Mouse (Mus musculus) G1E (cell line): Measurements from ENCODE around the gene Hoxb3. TPM values are rescaled to one million over a fixed set of nuclear protein-coding genes. Genes with fewer than 3 reads are reported as not detected.

Source experiments
- ATAC-seq: 2 replicates; pipeline ENCODE4 v1.8.0; 2016; ENCODE audit warnings: mild to moderate bottlenecking; ENCODE audit not compliant: insufficient number of reproducible peaks, poor library complexity, low FRiP score, severe bottlenecking; ENCODE audit errors: extremely low read depth
- DNase-seq: peaks from one replicate; pipeline ENCODE4 v3.0.0; 2012; ENCODE audit warnings: low spot score
- H3K27me3 ChIP-seq: 2 replicates; pipeline ENCODE4 v1.6.1; 2012; ENCODE audit warnings: mild to moderate bottlenecking, low read length, inconsistent platforms; ENCODE audit not compliant: insufficient read depth
- H3K36me3 ChIP-seq: replicated peaks from 2 replicates; pipeline ENCODE3; 2012; ENCODE audit warnings: mild to moderate bottlenecking, inconsistent platforms
- H3K4me1 ChIP-seq: 2 replicates; pipeline ENCODE4 v1.6.1; 2012; ENCODE audit warnings: low read depth, low read length, inconsistent platforms, mixed read lengths; ENCODE audit not compliant: insufficient read depth
- H3K4me3 ChIP-seq: 2 replicates; pipeline ENCODE4 v1.5.1; 2012; ENCODE audit warnings: low read depth, mild to moderate bottlenecking, inconsistent platforms, low read length, moderate library complexity, mixed read lengths
- H3K9me3 ChIP-seq: replicated peaks from 2 replicates; pipeline ENCODE4 v1.6.1; 2012; ENCODE audit warnings: inconsistent platforms
- CTCF ChIP-seq: IDR thresholded peaks from 2 replicates; pipeline ENCODE4 v1.5.1; 2012; ENCODE audit warnings: low read depth, low read length, inconsistent platforms, mixed read lengths
- GATA1 ChIP-seq: IDR thresholded peaks from 2 replicates; pipeline ENCODE4 v1.6.1; 2012; ENCODE audit warnings: borderline replicate concordance, low read length, inconsistent platforms, mixed read lengths
- GATA2 ChIP-seq: IDR thresholded peaks from 2 replicates; pipeline ENCODE4 v1.6.1; 2012; ENCODE audit warnings: low read depth, low read length, inconsistent platforms, borderline replicate concordance
- POLR2AphosphoS5 ChIP-seq: IDR thresholded peaks from 2 replicates; pipeline ENCODE4 v1.6.1; 2012; ENCODE audit warnings: low read depth, low read length, inconsistent platforms; ENCODE audit not compliant: insufficient replicate concordance
- TAL1 ChIP-seq: conservative IDR thresholded peaks from 2 replicates; pipeline ENCODE4 v1.6.1; 2012; ENCODE audit warnings: low read depth, low read length, inconsistent platforms, mixed read lengths
- polyA plus RNA-seq: library from polyadenylated mRNA; stranded (reverse); fragments of >175 nt; gene quantifications from 2 replicates; pipeline ENCODE4 v1.2.3, GENCODE M21; 2012
- total RNA-seq, 2 experiments: library from RNA; stranded (forward) in 1 of 2; stranded (reverse) in 1 of 2; fragments of 200-1000 nt in 1 of 2; fragments of >200 nt in 1 of 2; fragmentation: Nextera tagmentation in 1 of 2; gene quantifications; 2 replicates each; pipeline ENCODE4 v1.2.3; 2014 to 2017

Gene Hoxb3
- total and polyA plus RNA-seq, 3 experiments: 0.08 to 0.16 TPM; not detected in 1

GRCm38 (mm10) chr11:96292565-96293301 lies 30.4 kb upstream of the Hoxb3 start:
- no peaks in the 10 kb centered on the region for H3K36me3 ChIP-seq
- no peak overlapping the region for H3K4me3 ChIP-seq
- ATAC-seq: no peak
- DNase-seq: no peak
- H3K4me1 ChIP-seq: peaks cover 7% of the 10 kb centered on the region; the same call in 1 of the 2 replicates
- no peaks in the 10 kb centered on the region for H3K9me3 ChIP-seq
- H3K27me3 ChIP-seq: peaks cover 77% of the 10 kb centered on the region
- TF ChIP-seq GATA2 (no peak), GATA1 (no peak), POLR2AphosphoS5 (no peak), TAL1 (no peak), CTCF (no peak)

DNA sequence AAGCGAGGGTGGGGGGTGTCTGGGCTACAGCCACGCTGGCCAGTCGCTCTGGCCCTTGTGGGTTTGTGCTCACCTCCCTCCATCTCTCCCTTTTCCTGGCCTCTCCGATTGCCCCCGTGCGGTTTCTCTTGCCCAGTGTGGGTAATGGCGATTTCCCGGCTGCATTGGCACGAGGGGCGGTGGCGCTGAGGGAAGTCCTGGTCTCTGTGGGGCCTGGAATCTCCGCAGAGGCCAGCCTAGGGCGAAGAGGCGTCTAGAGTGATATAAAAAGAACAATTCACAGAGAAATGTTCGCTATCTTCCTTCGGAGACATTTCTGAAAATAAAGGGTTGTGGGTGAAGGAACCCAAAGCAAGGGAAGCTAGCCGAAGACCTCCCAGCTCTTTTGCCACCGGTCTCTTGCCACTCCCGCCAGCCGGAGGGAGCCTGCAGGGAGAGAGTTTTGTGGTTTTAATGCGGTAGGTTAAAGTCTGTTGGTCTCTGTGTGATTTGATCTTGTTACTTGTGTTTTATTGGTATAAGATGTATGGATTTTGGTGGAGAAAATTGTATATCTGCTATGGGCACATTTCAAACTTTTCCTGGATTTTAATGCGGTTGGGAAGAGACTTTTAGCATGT lies 29.7 kb upstream of the Hoxb3 start:
- no peak for ATAC-seq
- peaks cover 77% of the 10 kb centered on the region for H3K27me3 ChIP-seq
- H3K36me3 ChIP-seq: no peaks in the 10 kb centered on the region
- no peak for TF ChIP-seq POLR2AphosphoS5
- TF ChIP-seq GATA1: no peak
- TF ChIP-seq GATA2: no peak
- no peak for TF ChIP-seq TAL1
- no peak for TF ChIP-seq CTCF
- DNase-seq: no peak
- peaks cover 7% of the 10 kb centered on the region; the same call in 1 of the 2 replicates for H3K4me1 ChIP-seq
- H3K9me3 ChIP-seq: no peaks in the 10 kb centered on the region
- H3K4me3 ChIP-seq: no peak overlapping the region

DNA sequence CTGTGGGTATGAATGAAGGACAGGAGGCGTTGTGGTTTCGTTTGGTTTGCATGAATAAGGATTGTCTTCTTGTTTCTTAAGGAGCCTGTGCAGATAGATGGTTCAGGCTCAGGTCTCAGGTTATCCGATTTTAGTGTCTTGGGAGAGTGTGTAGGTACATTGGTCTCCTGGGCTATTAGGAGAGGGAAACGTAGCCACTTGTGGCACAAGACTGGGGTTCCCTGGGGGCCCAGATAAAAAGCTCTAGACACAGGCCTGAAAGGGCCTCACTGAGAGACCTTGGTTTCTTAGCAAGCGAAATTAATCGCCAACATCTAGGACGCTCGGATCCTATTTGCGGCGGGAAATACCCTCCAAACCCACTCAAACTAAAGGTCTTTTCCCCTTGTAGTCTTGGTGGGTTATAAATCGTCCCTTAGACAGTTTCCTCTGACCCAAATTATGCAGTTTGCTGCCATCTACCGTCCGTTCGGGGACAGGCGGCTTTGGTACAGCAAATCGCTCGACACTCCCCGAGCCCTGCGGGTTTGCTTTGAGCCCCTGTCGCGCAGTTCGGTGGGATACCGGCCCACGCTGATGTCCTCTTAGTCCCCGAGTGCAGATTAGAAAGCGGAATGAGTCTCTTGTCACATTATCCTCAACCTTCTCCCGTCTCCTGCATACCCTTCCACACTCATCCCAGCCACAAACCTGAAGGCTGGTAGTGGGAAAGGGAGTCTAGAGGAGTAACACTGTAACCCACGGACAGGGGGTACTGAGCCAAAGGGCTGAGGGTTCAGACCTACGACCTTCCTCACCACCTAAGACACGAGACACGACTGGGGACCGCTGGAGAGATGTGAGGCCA lies 28.7 kb upstream of the Hoxb3 start:
- ATAC-seq (no peak), DNase-seq (peak; percentile 39)
- H3K4me1 ChIP-seq: peaks cover 7% of the 10 kb centered on the region; the same call in 1 of the 2 replicates
- H3K27me3 ChIP-seq: peaks cover 76% of the 10 kb centered on the region
- H3K4me3 ChIP-seq: no peak overlapping the region
- TF ChIP-seq CTCF (peak; percentile 40), GATA1 (no peak)
- no peaks in the 10 kb centered on the region for H3K9me3 ChIP-seq
- H3K36me3 ChIP-seq: no peaks in the 10 kb centered on the region

- H3K36me3 ChIP-seq: no peaks in the 10 kb centered on the region
- no peaks in the 10 kb centered on the region for H3K9me3 ChIP-seq
- H3K4me1 ChIP-seq: peaks cover 7% of the 10 kb centered on the region; the same call in 1 of the 2 replicates
- peaks cover 79% of the 10 kb centered on the region for H3K27me3 ChIP-seq
- no peak overlapping the region for H3K4me3 ChIP-seq
- no peak for DNase-seq
- TF ChIP-seq CTCF: no peak
- no peak for TF ChIP-seq TAL1
- ATAC-seq: no peak
Measured at GRCm38 (mm10) chr11:96295092-96295835, 27.9 kb upstream of the Hoxb3 start.

DNA sequence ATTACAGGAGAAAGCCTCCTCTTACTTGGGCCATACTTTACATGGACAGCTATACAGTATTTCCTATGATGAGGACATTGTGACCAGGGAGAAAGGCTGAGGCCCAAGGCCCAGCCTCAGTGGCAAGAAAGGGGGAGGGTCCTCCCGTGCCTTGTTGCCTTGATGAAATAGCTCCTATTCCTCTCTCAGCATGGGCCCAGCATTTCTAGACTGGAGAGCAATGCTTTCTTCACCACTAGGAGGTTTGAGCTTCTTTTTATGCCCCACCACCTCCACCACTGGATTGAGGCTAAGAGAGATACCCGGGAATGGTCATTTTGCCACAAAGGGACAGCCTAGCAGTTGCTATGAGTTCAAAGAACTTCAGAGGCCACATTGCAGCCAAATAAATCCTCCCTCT lies 26.1 kb upstream of the Hoxb3 start:
- no peak for TF ChIP-seq POLR2AphosphoS5
- TF ChIP-seq GATA2: no peak
- TF ChIP-seq GATA1: no peak
- TF ChIP-seq CTCF: no peak
- TF ChIP-seq TAL1: no peak
- H3K4me1 ChIP-seq: peaks cover 7% of the 10 kb centered on the region; the same call in 1 of the 2 replicates
- no peak for ATAC-seq
- H3K4me3 ChIP-seq: no peak overlapping the region
- no peaks in the 10 kb centered on the region for H3K36me3 ChIP-seq
- peaks cover 82% of the 10 kb centered on the region for H3K27me3 ChIP-seq
- H3K9me3 ChIP-seq: no peaks in the 10 kb centered on the region
- no peak for DNase-seq

- ATAC-seq (no peak), DNase-seq (no peak)
- H3K4me3 ChIP-seq: no peak overlapping the region
- no peaks in the 10 kb centered on the region for H3K9me3 ChIP-seq
- H3K27me3 ChIP-seq: peaks cover 81% of the 10 kb centered on the region
- TF ChIP-seq TAL1: no peak
- TF ChIP-seq GATA2: no peak
- no peak for TF ChIP-seq GATA1
- no peak for TF ChIP-seq CTCF
- no peak for TF ChIP-seq POLR2AphosphoS5
- H3K4me1 ChIP-seq: peaks cover 7% of the 10 kb centered on the region; the same call in 1 of the 2 replicates
- H3K36me3 ChIP-seq: no peaks in the 10 kb centered on the region
Measured at GRCm38 (mm10) chr11:96297428-96297827, 25.7 kb upstream of the Hoxb3 start.
